Mouse (Mus musculus): Measurements from ENCODE around the gene Idi1. TPM values are rescaled to one million over a fixed set of nuclear protein-coding genes. Genes with fewer than 3 reads are reported as not detected.
"Not testable (repeated sequence)": the region's sequence is repeated elsewhere in the genome, so short reads cannot be mapped to it uniquely, and the experiment has no call there.

Gene Idi1
- polyA plus RNA-seq, 1 experiment from 2014 or later = 117 TPM

GRCm38 (mm10) chr13:8864990-8865389 is 20.3 kb upstream of the Idi1 start:
- no peak for ATAC-seq (ENCODE audit: low FRiP score, low read depth)
- no peak overlapping the region for H3K4me2 ChIP-seq (replicated peaks)
- no peak overlapping the region for H3K27ac ChIP-seq
- WGBS = 81% methylated on average over 3 of the region's 3 CpGs
- H3K27me3 ChIP-seq (replicated peaks) = no peaks in the 10 kb centered on the region
- H3K36me3 ChIP-seq = peaks cover 6% of the 10 kb centered on the region; the same call in 1 of the 2 replicates
- H3K9me3 ChIP-seq = no peaks in the 10 kb centered on the region
- H3K4me3 ChIP-seq = no peak overlapping the region
- H3K4me1 ChIP-seq = peaks cover 9% of the 10 kb centered on the region; the same call in 1 of the 2 replicates
- H3K9ac ChIP-seq = no peak overlapping the region

GRCm38 (mm10) chr13:8866612-8867011 is 18.7 kb upstream of the Idi1 start:
- ATAC-seq (ENCODE audit: low FRiP score, low read depth) = no peak
- Histone ChIP-seq H3K4me1 (peaks cover 10% of the 10 kb centered on the region; the same call in 1 of the 2 replicates), H3K4me3 (no peak overlapping the region), H3K9ac (no peak overlapping the region), H3K27me3 (replicated peaks) (no peaks in the 10 kb centered on the region), H3K27ac (no peak overlapping the region), H3K9me3 (no peaks in the 10 kb centered on the region), H3K4me2 (replicated peaks) (no peak overlapping the region), H3K36me3 (no peaks in the 10 kb centered on the region)
- 92% methylated on average over 7 of the region's 7 CpGs for WGBS

- Histone ChIP-seq H3K36me3 (no peaks in the 10 kb centered on the region), H3K4me3 (peak overlapping the region; percentile 72), H3K4me1 (peaks cover 10% of the 10 kb centered on the region; the same call in 1 of the 2 replicates), H3K9ac (peak overlapping the region; percentile 78), H3K9me3 (no peaks in the 10 kb centered on the region), H3K27me3 (replicated peaks) (no peaks in the 10 kb centered on the region), H3K27ac (no peak overlapping the region), H3K4me2 (replicated peaks) (peak overlapping the region; percentile 76)
- no peak for ATAC-seq (ENCODE audit: low FRiP score, low read depth)
- whole genome bisulfite sequencing = 75% methylated on average over 5 of the region's 5 CpGs
These were observed 15.6 kb upstream of the Idi1 start for GRCm38 (mm10) chr13:8869578-8870157.

- peak overlapping the region; percentile 72; the same call in 1 of the 2 replicates for H3K27ac ChIP-seq
- H3K4me1 ChIP-seq = peaks cover 10% of the 10 kb centered on the region; the same call in 1 of the 2 replicates
- no peaks in the 10 kb centered on the region for H3K36me3 ChIP-seq
- no peaks in the 10 kb centered on the region for H3K9me3 ChIP-seq
- no peaks in the 10 kb centered on the region for H3K27me3 ChIP-seq (replicated peaks)
- 5% methylated on average over 9 of the region's 9 CpGs for WGBS
- peak overlapping the region; percentile 78 for H3K9ac ChIP-seq
- peak overlapping the region; percentile 72 for H3K4me3 ChIP-seq
- H3K4me2 ChIP-seq (replicated peaks) = peak overlapping the region; percentile 76
- ATAC-seq (ENCODE audit: low FRiP score, low read depth) = peak; percentile 14; the same call in 1 of the 2 replicates
These were observed 15.2 kb upstream of the Idi1 start for GRCm38 (mm10) chr13:8870160-8870509.

GRCm38 (mm10) chr13:8870510-8871313 is 14.6 kb upstream of the Idi1 start:
- ATAC-seq (ENCODE audit: low FRiP score, low read depth) = peak; percentile 91
- Histone ChIP-seq H3K4me3 (peak overlapping the region; percentile 72), H3K4me1 (peaks cover 10% of the 10 kb centered on the region; the same call in 1 of the 2 replicates), H3K36me3 (no peaks in the 10 kb centered on the region), H3K9me3 (no peaks in the 10 kb centered on the region), H3K4me2 (replicated peaks) (peak overlapping the region; percentile 76), H3K27me3 (replicated peaks) (no peaks in the 10 kb centered on the region), H3K27ac (peak overlapping the region; percentile 89), H3K9ac (peak overlapping the region; percentile 78)
- under 1% methylated on average over 57 of the region's 57 CpGs for WGBS

- H3K4me1 ChIP-seq = peaks cover 10% of the 10 kb centered on the region; the same call in 1 of the 2 replicates
- WGBS = 2% methylated on average over 18 of the region's 18 CpGs
- no peaks in the 10 kb centered on the region for H3K9me3 ChIP-seq
- H3K4me3 ChIP-seq = peak within 1 kb of the TSS; percentile 72
- H3K9ac ChIP-seq = peak within 1 kb of the TSS; percentile 78
- ATAC-seq (ENCODE audit: low FRiP score, low read depth) = peak; percentile 59
- no peaks in the 10 kb centered on the region for H3K36me3 ChIP-seq
- H3K4me2 ChIP-seq (replicated peaks) = peak within 1 kb of the TSS; percentile 76
- no peaks in the 10 kb centered on the region for H3K27me3 ChIP-seq (replicated peaks)
- H3K27ac ChIP-seq = peak within 1 kb of the TSS; percentile 89
These were observed 13.9 kb upstream of the Idi1 start, which contains the start of gene Wdr37 for GRCm38 (mm10) chr13:8871314-8871962. Gene Wdr37, minus strand, starts transcription at chr13:8871909.

GRCm38 (mm10) chr13:8873776-8874175 is 11.5 kb upstream of the Idi1 start:
- no peaks in the 10 kb centered on the region for H3K36me3 ChIP-seq
- WGBS = 97% methylated on average over 1 of the region's 1 CpGs

GRCm38 (mm10) chr13:8881611-8882010 is 3.7 kb upstream of the Idi1 start:
- Histone ChIP-seq H3K4me1 (peaks cover 3% of the 10 kb centered on the region; the same call in 1 of the 2 replicates), H3K36me3 (no peaks in the 10 kb centered on the region), H3K9ac (no peak overlapping the region), H3K4me2 (replicated peaks) (no peak overlapping the region), H3K9me3 (no peaks in the 10 kb centered on the region), H3K27me3 (replicated peaks) (no peaks in the 10 kb centered on the region), H3K4me3 (no peak overlapping the region), H3K27ac (no peak overlapping the region)
- 68% methylated on average over 3 of the region's 3 CpGs for WGBS
- no peak for ATAC-seq (ENCODE audit: low FRiP score, low read depth)

More at GRCm38 (mm10) chr13:8873776-8874175, 11.5 kb upstream of the Idi1 start:
- H3K9ac ChIP-seq = no peak overlapping the region
- ATAC-seq (ENCODE audit: low FRiP score, low read depth) = no peak
- H3K27ac ChIP-seq = no peak overlapping the region
- H3K4me3 ChIP-seq = no peak overlapping the region
- peaks cover 8% of the 10 kb centered on the region; the same call in 1 of the 2 replicates for H3K4me1 ChIP-seq
- no peaks in the 10 kb centered on the region for H3K9me3 ChIP-seq
- no peak overlapping the region for H3K4me2 ChIP-seq (replicated peaks)
- H3K27me3 ChIP-seq (replicated peaks) = no peaks in the 10 kb centered on the region

- H3K4me3 ChIP-seq; H3K4me2 ChIP-seq (replicated peaks); H3K9me3 ChIP-seq; H3K4me1 ChIP-seq; H3K9ac ChIP-seq; ATAC-seq (ENCODE audit: low FRiP score, low read depth); H3K27ac ChIP-seq; H3K27me3 ChIP-seq (replicated peaks): not testable (repeated sequence)
- 83% methylated on average over 5 of the region's 5 CpGs for WGBS
- H3K36me3 ChIP-seq = peaks cover 10% of the 10 kb centered on the region
These were observed 1.4 kb upstream of the Idi1 start for GRCm38 (mm10) chr13:8883870-8884269.

GRCm38 (mm10) chr13:8886185-8886560 is 872 bp downstream of the Idi1 start:
- Histone ChIP-seq H3K4me2 (replicated peaks) (peak overlapping the region; percentile 72), H3K27me3 (replicated peaks) (no peaks in the 10 kb centered on the region), H3K9me3 (no peaks in the 10 kb centered on the region), H3K27ac (peak overlapping the region; percentile 83; the same call in 1 of the 2 replicates), H3K4me1 (peaks cover 9% of the 10 kb centered on the region), H3K36me3 (peaks cover 21% of the 10 kb centered on the region), H3K4me3 (peak overlapping the region; percentile 70), H3K9ac (peak overlapping the region; percentile 64)
- WGBS = 3% methylated on average over 9 of the region's 9 CpGs
- no peak for ATAC-seq (ENCODE audit: low FRiP score, low read depth)

GRCm38 (mm10) chr13:8888603-8889002 is 3.3 kb downstream of the Idi1 start:
- ATAC-seq (ENCODE audit: low FRiP score, low read depth) = no peak
- no peak overlapping the region for H3K4me2 ChIP-seq (replicated peaks)
- H3K9me3 ChIP-seq = no peaks in the 10 kb centered on the region
- H3K27ac ChIP-seq = no peak overlapping the region
- WGBS = 98% methylated on average over 1 of the region's 1 CpGs
- H3K36me3 ChIP-seq = peaks cover 25% of the 10 kb centered on the region
- H3K4me1 ChIP-seq = peaks cover 9% of the 10 kb centered on the region
- no peak overlapping the region for H3K9ac ChIP-seq
- no peaks in the 10 kb centered on the region for H3K27me3 ChIP-seq (replicated peaks)
- H3K4me3 ChIP-seq = no peak overlapping the region

GRCm38 (mm10) chr13:8905986-8906385 is 20.7 kb downstream of the Idi1 start:
- 92% methylated on average over 2 of the region's 2 CpGs for WGBS
- H3K9ac ChIP-seq; H3K36me3 ChIP-seq; H3K27ac ChIP-seq; ATAC-seq (ENCODE audit: low FRiP score, low read depth); H3K4me1 ChIP-seq; H3K9me3 ChIP-seq; H3K4me2 ChIP-seq (replicated peaks); H3K27me3 ChIP-seq (replicated peaks); H3K4me3 ChIP-seq: not testable (repeated sequence)
